Mouse (Mus musculus): ENCODE measurements around the gene Glis1. TPM values are rescaled to one million over a fixed set of nuclear protein-coding genes. Genes with fewer than 3 reads are reported as not detected.
"Not testable (repeated sequence)": the region's sequence is repeated elsewhere in the genome, so short reads cannot be mapped to it uniquely, and the experiment has no call there.

Gene Glis1
- total RNA-seq, 2 experiments from 2014 or later: 0.23 to 1.1 TPM

DNA sequence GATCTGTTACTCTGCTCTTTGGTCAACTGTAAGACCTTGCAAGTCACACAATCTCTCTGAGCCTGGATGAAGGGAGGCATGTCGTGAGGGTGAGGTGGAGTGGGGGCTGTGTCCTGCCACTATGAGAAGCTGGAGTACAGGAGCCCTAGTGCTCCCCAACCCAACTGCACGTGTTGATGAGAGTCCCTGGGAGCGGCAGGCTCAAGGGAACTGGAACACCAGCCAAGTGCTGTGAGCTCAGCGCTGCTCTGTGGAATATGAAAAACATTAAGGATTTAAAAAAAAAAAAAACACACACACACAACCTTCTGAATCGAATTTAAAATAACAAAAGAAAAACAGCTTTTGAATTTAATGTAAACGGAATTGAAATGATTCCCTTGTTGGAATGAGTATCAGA is 141.4 kb downstream of the Glis1 start:
- no peak for DNase-seq (ENCODE audit: low spot score in 2 of 2)

DNA sequence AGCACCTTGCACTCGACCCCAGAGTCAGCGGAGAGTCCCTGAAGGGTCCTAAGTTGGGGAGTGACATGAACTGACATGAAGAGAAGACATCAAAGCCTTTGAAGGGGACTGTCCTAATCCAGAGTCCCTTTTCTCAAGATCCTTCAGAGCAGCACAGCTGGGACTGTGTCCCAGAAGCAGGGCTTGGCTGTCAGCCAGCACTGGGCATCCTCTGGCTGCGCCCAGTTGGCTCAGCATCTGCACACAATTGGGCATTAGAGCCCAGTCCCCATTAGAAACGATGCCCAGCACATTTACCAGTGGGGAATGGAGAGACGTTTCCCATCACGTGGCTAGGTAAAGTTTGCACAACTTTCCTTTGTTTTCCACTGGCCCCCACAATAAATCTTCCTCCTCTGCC is 142.4 kb downstream of the Glis1 start:
- DNase-seq (ENCODE audit: low spot score in 2 of 2): peak; percentile 13 to 32

DNA sequence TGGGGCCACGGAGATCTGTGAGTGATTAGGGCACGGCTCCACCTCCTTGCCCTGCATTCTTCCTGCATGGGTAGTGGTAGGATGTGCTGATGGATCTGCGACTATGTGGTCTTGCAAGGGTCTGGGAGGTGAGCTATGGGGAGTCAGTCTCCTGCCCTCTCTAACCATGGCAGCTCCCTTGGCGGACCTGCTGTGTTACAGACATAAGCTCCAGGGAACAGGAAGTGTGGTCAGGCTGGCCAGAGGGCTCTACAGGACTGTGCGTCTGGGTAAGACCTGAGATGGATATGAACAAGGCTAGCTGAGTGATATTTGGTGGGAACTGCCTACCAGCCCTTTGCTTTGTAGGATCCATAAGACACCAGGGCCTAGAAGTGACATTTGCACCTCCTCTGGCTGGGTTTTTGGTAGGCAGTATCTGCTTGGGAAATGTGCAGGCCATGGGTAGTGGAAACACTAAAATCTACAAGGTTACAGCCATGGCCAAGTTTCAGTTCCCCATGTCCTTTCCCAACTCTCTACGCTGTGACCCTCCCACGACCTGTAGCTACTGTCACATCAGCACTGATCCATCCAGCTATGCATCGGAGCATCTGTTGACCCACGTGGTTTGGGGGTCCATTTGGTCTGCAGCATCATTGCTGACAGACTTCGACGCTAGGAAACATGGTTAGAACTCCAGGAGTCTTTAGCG is 142.9 kb downstream of the Glis1 start:
- no peak for DNase-seq (ENCODE audit: low spot score in 2 of 2)

DNA sequence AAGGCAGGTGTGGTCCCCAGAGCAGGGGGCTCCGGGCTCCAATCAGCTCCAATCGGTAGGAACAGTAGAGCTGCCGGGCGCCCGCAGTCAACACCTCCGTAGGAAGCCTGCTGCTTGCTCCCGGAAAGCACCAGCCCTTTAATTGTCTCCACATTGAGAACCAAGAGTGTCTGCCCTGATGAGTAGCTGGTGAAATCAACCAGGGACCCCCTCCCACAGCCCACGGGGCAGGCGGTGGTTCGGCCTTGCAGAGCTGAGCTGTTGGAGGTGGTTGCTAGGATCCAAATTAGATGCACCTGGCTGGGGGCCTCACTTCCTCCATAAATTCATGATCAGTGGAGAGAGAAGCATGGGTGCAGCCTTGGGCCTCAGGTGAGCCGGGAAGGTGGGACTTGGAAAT is 146.5 kb downstream of the Glis1 start:
- no peak for DNase-seq (ENCODE audit: low spot score in 2 of 2)

DNA sequence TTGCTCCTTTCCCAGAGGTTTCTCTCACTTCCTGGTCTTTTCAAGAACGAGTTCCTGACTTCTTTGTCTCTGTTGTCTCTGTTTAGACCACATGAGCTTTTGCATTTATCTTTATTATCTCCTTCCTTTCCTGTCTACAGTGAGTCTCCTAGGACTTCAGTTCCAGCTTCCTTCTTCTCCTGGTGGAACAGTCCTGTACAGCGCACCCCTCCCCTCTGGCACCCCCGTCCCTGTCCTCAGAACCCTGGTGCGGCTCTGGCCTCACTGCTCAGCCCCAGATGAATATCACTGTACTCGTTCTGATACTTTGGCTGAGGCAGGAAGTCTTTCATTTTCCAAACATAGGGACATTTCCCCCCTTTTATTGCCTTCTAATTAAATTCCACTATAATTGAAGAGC is 152.0 kb downstream of the Glis1 start:
- no peak for DNase-seq (ENCODE audit: low spot score in 2 of 2)

DNA sequence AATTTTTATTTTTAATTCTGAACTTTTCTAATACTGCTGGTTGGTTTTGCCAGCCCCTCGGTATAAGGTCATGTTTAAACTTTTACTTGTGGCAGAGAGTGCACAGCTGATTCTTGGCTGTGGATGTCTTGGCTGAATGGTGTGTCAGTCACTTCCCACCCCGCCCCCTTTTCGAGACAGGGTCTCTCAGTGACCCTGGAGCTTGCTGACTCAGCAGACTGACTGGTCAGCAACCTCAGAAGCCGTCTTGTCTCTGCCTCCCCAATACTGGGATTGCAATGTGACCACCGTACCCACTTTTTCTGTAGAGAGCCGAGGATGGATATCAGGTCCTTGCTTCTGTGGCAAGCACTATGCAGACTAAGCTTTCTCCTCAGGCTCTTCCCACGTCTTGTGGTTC is 154.2 kb downstream of the Glis1 start:
- DNase-seq (ENCODE audit: low spot score in 2 of 2): no peak

DNA sequence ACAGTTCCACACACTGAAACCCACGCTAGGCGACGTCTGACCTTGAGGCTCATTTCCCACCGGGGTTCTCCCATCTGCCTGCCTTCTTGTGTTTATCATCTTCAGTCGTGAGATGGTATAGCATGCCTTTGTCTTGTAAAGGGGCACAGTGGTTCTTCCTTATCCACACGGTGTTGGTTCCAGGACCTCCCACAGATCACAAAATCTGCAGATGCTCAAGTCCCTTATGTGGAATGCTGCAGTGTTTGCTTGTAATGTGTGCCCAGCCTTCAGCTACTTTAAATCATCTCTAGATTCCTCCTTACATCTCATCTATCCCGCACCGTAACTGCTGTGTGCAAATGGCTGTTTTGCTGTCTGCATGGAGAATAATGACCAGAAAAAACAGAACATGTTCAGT is 154.7 kb downstream of the Glis1 start:
- no peak for DNase-seq (ENCODE audit: low spot score in 2 of 2)

DNA sequence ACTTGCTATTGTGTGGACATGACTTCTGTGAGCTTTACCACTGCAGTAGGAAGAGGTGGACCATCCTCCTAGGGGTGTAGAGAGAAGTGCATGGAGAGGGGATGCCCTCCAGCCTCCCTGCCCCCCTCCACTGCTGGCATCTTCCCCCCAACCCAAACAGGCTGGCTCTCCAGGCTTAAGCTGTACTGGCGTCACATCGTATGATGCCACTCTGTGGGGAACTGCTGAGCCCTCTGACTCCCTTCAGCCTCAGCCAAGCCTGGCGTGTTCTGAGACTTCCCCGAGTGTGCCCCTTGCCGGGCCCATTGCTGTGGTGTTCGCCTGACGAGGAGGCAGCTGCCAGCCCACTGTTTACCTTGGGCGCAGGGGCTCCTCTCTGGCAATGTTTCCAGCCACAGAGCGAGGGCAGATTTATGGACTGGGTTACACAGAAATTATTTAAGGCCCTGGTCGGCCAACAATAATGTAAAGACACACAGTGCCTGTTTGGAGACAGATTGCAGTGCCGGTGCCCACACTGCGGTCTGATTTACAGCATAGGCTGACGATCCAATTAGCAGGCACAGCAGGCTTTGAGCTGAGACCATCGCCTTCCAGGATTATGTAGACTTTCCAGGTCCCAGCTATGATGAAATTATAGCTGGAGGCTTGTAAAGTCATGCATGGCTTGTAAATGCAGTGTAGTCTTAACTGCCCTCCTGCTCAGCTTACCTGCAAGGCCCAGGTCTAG is 156.6 kb downstream of the Glis1 start:
- no peak for DNase-seq (ENCODE audit: low spot score in 2 of 2)

DNA sequence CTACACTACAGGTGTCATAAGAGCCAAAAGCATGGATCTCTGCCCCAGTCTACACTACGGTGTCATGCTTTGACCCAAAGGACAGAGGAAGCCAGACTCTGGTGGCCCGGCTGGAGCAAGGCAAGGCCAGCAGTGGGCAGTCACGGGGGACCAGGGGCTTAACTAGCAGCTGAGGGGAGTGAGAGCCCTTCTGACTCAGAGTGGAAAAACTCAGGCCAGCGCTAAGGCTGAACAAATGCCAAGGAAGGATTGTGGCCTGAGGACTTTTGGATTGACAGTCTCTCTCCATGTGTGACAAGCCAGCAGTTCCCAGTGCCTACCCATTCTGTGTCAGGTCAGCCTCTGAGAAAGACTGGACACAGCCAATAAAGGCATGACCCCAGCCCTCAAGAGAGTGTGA is 159.0 kb downstream of the Glis1 start:
- no peak for DNase-seq (ENCODE audit: low spot score in 2 of 2)

DNA sequence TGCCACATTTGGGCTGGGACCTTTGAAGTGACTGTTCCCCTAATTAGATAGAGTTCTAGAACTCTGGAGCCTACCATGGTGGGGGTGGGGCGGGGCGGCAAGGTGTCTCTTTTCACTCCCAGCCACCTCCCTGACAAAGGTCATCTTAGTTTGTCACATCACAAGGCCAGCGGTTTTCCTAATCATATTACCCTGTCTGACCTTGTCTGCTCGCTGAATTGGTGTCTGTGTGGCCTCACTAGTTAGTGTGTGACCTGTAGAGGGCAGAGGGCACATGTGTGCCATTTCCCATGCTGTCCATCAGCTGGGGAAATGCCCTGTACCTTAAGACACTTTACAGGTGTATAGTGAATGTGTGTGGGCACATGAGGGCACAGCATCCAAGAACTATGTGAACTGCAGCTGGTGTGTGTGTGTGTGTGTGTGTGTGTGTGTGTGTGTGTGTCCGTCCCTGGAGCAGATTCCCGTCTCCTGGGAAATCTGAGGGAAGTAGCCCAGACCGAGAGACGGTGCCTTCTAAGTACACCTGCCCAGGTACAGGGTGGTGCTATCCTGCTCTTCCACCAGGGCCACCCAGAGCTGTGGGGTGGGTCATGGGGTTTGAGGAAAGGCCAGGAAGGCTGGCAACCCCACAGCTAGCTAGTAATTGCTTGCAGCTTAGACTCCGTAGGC is 163.0 kb downstream of the Glis1 start:
- no peak for DNase-seq (ENCODE audit: low spot score in 2 of 2)

DNA sequence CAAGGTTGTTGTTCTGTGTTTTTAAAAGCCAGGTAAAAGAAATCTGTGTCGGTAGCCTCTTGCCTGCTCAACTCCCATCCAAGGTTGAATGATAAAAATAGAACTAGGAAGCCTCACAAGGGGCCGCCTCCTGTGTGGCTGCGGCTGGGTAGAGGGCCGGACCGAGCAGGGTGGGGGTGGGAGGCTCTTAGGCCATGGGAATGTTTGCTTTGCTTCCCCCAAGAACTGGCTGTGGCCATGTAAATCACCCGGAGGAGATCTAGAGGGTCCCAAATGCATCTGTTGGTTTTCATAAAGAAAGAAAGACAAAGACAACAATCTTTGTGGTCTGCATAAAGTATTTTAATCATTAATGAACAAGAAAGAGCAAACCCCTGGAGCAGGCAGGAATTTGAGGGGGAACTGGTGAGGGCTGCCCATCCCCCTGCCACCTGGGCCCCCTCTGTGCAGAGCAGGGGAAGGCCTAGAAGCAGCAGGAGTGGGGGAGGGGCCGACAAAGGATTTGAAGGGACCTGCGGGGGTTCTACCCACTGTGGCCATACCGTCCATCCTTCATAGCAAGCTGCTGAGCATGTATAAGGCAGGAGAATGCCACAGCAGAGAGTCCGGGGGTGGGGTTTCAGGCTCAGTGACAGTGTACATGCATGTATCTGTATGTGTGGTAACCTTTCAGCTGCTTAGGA is 163.6 kb downstream of the Glis1 start:
- no peak for DNase-seq (ENCODE audit: low spot score in 2 of 2)

DNA sequence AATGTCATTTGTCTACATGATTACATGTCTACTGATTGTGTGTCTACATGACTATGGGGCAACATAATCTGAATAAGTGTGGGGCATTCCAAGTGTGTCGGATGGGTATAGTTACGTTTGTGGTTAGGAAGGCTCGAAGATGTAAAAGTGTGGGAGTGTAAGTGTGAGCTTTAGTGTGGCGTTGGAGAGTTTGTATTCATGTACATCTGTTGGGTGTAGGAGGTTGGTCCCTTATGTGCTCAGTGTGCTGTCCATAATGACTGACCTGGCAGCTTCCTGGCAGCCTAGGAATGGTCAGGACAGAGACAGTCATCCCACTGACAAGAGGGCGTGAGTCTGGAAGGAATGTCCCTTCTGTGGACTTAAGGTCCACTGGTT is 164.2 kb downstream of the Glis1 start:
- not testable (repeated sequence) for DNase-seq (ENCODE audit: low spot score in 2 of 2)

DNA sequence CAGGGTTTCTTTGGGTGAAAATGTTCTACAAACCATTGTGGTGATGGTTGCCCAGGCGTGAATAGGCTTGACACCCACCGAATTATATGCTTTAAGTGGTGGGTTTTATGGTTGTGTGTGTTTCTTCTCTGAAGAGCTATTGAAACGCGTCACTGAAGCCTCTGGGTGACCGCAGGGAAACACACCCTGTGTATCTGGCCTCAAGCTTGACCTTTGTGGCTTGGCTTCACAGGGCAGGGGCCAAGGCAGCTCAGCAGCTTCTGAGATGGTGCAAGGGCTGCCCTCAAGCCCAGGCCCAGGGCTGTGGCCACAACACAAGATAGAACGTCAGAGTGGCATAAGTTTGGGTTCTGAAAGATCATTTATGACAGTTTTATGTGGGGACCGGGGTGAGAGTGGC is 167.9 kb downstream of the Glis1 start:
- DNase-seq (ENCODE audit: low spot score in 2 of 2): no peak

DNA sequence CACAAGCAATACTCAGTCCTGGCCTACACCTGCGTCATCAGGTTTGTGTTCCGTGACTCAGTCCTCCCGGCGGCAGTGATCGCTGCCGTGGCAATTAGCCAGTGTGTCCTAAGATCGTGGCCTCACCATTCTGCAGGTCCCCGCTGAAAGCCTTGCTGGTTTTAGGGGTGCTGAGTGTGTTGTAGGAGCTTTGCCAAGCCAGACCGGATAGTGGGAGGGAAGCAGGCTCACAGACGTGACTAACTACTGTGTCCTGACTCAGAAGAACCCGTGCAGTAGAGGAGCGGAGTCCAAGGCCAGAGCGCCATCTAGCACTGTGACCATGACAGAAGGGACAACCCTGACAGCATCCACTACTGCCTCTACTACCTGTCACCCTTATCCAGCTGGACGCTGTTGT is 168.4 kb downstream of the Glis1 start:
- peak; percentile 41 to 43 for DNase-seq (ENCODE audit: low spot score in 2 of 2)

DNA sequence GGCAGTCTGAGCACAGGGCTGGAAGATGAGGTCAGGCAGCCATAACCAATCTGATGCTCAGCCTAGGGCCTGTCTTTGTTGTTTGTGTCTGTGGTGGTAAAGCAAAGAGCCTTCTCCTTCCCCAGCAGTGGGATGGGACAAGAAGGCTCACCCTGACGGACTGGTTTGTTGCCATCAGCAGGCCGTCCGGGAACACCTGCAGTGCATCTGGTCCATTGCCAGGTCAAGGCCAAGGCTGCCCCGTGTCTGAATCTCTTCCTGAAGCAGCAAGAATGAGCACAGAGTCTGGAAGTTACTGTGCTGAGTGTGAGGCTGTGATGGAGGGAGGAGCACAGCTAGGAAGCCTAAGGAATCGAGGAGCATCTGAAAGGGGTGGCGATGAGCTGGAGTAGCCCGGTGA is 168.8 kb downstream of the Glis1 start:
- DNase-seq (ENCODE audit: low spot score in 2 of 2): no peak

DNA sequence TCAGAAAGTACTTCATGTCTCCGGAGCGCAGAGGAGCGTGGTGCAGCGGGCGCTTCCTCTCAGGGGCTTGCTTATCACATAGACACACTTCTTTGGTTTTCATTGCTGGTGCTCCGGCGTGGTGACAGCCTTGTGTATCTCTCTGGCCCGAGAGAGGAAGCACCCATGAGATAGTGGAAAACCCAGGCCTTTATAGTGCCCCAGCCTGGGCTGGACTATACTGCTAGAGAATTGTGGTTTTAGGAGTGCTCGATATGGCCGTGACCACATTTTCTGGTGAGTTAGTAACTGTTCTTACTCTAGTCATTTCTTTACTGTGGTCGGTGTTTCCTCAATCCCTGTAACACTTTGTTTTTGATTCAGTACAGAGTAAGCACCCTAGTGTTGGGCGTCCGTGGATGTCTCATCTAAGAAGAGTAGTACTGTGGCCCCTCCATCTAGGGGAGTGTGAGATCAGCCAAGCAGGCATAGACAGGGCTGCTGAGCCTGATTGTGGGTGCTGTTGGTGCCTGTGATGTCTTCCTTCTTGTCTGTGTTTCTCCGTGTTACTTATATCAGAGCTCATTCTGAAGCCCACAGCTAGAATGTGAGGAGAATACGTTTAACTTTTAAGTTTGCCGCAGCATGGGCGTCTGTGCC is 171.7 kb downstream of the Glis1 start:
- no peak for DNase-seq (ENCODE audit: low spot score in 2 of 2)

DNA sequence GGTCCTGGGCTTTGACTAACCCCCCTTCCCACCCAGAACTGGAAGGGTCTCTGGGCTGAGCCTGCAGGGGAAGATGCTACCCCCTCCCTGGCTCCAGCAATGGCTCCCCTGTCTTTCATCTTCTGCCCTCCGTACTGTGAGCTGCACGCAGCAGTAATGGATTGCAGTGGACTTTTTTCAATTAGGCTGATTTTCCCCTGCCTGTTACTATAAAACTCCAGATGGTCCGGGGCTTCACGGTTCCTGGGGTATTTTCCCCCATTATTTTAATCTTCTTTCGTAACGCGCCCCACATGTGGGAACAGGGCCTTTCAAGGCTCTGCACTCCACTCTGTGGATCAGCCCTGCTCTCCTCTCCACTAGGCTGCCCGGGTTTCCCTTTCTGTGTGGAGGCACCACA is 175.4 kb downstream of the Glis1 start:
- DNase-seq (ENCODE audit: low spot score in 2 of 2): no peak

DNA sequence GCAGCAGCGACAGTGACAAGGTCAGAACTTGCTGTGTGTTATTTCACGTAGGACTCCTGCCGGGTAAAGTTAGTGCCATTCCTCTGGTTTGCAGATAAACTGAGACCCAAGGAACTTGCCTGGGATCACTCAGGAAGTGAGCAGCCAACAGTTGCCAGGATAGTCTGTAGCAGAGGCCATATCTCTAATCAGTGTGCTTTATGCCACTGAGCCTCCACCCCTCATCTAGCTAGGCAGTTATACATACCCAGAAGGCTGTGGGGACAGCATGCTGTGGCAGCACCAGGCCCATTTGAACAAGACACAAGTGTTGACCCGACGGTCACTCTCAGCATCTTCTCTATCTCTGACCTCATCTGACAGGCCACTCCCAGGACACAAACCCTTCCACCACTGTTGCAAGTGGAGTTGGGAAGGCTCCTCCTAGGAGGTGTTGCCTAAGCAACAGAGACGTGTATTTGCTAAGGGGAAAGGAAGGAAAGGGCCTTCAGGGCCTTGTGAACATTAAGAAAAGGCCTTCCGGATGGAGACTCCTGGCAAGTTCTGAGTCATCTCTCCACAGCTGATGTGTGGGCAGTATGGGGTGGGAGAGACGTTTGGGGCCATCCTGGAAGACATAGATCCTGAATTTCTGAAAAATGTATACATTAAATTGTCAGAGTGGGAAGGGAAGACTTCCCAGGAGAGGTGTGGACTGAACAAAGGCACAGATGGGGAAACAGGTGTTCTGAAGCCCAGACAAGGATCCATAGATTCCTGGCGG is 177.7 kb downstream of the Glis1 start:
- no peak for DNase-seq (ENCODE audit: low spot score in 2 of 2)

DNA sequence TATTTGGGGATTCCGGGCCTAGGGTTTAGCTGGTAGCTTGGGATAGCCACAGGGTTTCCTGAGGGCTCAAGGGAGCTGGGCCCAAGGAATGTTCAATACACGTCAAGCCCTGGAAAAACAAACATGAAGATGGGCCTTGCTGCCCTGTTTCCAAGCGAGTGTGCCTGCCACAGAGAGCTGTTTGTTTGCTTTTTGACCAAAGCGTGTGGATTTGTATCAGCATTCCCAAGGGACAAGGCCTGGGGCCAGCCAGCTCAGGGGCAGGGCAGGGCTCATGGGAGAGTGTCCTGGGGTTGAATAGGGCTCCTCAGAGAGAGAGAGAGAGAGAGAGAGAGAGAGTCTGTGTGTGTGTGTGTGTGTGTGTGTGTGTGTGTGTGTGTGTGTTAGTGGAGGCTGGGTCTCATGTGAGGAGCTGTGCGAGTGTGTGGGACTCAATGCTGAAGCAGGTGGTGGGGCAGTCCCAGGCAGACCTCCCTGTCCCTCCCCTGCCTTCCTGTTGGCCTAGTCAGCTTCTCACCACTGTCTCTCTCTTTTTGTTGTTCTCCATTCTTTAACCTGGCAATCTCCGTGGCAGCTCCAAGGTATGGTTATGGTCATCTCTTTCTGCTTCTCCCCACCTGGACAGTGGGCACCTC is 183.3 kb downstream of the Glis1 start:
- DNase-seq (ENCODE audit: low spot score in 2 of 2): no peak

DNA sequence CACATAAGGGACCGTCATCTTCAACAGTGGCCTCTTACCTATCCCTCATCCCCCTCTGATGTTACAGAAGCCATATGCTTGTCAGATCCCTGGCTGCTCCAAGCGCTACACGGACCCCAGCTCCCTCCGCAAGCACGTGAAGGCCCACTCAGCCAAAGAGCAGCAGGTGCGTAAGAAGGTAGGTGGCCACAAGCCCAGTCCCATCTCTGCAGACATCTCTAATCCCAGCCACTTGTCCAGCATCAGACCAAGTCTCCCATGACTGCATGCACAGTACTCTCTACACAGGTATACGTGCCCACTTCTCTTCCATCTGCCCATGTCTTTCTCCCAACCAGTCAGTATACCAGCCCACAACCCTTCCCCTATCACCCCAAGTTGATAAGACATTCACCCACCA is 185.1 kb downstream of the Glis1 start:
- DNase-seq (ENCODE audit: low spot score in 2 of 2): no peak

All from adrenal gland, adult 18-20 months (tissue).